Mouse (Mus musculus): Measurements from ENCODE around the gene Tmem100. TPM values are rescaled to one million over a fixed set of nuclear protein-coding genes. Genes with fewer than 3 reads are reported as not detected.

The Tmem100 gene
- total RNA-seq, 2 experiments from 2014 or later, result not detected

DNA sequence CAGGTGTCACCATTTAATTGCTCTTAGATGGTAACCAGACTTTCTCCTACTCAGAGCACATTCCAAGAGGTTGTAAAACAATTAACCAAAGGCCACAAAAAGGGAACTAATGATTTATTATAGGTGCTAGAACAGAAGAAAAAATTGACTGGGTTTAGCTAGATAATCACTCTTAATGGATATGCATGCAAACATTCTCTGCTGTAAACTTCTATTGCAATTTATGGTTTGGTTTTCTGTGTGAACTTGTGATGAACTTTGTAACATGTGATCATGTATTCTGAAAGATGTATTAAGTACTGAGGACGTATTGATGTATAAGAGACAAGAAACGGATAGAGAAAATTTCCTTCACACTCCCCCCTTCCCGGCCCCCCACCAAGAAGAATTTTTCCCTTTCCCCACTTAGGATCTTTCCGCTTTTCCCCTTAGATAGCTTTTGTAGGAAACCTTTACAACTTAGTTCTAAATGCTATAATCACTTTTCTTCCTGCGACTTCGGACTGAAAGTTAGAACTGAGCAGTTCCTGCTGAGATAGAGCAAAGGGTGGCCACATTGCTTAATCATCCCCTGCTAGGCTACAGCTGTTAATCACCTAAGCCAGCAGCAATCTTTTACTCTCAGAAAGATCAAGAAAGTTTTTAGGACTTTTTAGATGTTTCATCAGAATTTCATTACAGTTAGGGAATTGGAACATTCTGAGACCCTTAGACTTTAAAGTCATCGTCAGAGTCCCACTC lies 22.2 kb upstream of the Tmem100 start:
- no peak for ATAC-seq (replicated peaks; ENCODE audit: low FRiP score, poor library complexity, severe bottlenecking)

DNA sequence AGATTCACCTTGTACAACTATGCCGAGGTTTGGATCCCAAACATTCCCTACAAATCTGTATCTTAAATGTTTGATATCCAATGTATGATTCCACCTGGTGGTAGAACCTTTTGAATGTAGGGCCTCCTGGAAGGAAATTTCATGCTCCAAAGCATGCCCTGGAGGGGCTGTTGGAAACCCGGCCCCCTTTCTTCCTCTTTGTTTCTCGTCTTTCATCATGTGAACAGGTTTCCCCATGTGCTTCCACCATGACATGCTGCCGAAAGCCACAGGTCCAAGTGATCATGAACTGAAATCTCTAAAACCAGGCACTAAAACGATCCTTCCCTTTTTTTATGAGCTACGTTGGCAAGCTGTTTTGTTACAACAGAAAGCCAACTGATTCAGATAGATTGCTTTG lies 16.5 kb upstream of the Tmem100 start:
- no peak for ATAC-seq (replicated peaks; ENCODE audit: low FRiP score, poor library complexity, severe bottlenecking)

DNA sequence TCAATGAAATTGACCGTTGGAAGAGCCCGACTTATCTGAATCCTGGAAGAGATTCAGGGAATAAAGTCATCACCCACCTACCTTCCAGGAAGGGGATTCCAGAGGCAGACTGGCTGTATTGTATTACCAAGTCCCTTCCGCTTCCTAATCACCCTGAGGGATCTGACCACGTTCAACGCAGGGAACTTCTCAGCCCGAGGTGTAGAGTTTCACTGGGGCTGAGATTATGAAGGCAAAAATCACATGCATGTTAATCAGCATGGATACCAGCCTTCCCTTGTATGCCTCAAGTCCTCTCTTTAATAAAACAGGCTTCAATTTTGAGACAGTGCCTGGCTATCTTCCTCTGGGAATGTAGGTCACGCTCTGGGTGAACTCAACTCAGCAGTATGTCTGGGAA lies 14.9 kb upstream of the Tmem100 start:
- no peak for ATAC-seq (replicated peaks; ENCODE audit: low FRiP score, poor library complexity, severe bottlenecking)

DNA sequence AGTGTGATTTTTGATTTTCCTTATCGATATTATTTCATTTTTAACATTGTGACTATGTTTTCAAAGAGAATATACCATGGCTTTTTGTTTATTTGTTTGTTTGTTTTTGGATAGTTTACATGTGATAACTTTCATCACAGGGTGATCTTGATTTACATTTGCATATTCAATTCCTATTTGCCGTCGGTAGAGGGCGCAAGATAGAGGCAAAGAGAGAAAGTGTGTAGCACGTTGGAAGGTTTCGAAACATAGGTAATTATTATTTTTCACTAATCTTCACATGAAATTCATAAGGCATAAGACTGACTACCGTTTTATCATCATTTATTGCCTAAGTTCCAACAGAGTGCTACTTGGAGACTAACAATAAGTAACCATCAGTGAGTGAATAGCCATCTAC lies 11.0 kb upstream of the Tmem100 start:
- no peak for ATAC-seq (replicated peaks; ENCODE audit: low FRiP score, poor library complexity, severe bottlenecking)

DNA sequence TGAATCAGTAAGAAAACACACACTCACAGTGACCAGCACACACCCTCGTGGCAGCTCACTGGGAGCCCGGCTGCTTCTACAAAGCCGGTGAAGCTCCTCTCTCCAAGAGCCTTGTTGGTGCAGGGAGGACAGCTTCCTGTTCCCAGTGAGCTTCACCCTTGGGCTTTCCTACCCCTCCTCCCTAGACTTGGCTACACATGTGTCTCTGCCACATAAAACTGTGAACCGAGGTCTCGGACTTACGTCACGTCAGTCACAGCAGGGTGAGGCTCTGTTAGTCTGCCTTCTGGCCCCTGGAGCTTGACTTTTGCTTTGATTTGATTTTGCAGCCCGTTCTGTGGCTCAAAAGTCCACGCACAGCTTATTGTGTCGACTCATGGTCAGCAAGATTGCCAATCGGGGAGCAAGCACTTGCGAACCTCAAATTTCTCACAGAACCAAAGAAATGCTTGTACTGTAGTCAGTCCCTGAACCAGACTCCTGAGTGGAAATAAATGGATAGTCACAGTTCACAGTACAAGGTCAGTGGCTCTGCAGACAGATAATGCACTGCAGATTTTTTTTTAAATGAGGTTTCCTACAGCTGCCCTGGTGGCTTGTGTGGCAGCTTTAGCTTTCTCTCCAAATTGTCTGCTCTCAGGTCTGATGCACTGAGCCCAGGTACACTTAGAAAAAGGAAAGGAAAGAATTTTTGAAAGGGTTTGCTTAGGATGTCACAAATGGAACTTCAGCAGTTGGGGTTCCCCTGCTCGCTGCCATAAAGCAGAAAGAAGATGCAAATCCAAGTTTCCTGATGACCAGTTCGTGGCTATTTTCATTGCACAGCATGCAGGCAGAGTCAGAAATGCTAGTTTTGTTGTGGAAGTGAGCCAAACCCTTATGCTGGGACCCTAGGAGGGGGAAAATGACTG lies 4.0 kb upstream of the Tmem100 start:
- no peak for ATAC-seq (replicated peaks; ENCODE audit: low FRiP score, poor library complexity, severe bottlenecking)

- ATAC-seq (replicated peaks; ENCODE audit: low FRiP score, poor library complexity, severe bottlenecking), result no peak
Measured at GRCm38 (mm10) chr11:90026802-90027174, 3.4 kb upstream of the Tmem100 start.

GRCm38 (mm10) chr11:90027216-90027615 lies 2.9 kb upstream of the Tmem100 start:
- no peak for ATAC-seq (replicated peaks; ENCODE audit: low FRiP score, poor library complexity, severe bottlenecking)

DNA sequence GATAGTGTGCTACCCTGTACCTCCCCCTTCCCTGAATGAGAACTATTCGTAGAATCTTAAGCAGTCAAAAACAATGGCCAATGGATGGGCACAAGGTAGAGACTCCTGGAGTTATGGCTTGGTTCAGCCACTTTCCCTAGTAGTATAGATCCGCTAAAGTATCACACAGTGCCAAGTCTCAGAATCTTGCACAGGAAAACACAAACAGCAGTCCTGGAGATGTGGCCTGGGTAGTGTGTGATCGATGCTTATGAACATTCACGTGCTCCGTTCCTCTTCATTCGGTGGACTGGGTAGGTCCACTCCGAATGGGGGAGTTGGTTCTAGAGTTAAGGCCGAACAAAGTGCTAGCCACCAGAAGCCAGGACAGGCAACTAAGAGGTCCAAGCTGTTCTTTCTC lies 1.4 kb upstream of the Tmem100 start:
- ATAC-seq (replicated peaks; ENCODE audit: low FRiP score, poor library complexity, severe bottlenecking), result no peak

DNA sequence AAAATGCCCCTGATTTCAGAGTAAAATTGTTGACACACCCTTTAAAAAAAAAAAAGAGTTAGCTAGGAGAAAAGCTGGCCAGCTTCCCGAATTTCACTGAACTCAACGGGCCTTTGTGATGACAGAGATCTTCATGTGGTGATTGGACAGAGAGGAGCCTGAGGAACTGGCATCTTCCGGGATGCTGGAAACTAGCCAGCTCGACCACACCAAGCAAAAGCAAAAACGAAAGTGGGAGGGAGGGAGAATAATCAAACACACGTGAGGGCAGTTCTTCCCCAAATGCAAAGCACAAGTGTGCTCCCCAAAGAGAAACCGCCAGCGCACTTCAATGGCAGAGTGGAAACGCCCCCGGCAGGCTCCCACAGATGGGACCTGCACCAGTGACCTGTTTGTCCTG lies 794 bp upstream of the Tmem100 start:
- ATAC-seq (replicated peaks; ENCODE audit: low FRiP score, poor library complexity, severe bottlenecking), result no peak

DNA sequence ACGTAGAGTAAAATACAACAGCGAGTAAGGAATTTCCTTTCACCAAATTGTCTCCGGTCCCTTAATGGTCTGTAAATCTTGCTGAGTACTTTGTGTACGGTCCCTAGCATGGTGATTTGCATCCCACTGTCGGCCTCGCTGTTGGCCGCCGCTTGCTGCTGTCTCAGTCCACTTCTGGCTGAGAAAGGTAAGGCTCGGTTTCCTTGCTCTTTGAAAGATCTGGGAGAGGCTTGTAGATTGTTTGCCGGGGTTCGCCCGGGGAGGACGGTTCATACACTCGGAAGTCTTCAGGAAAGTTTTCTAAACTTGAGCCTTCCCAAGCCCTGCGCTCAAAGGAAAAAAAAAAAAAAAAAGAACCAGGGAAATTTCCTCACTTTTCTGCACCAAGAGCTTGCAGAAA lies 409 bp downstream of the Tmem100 start:
- no peak for ATAC-seq (replicated peaks; ENCODE audit: low FRiP score, poor library complexity, severe bottlenecking)

DNA sequence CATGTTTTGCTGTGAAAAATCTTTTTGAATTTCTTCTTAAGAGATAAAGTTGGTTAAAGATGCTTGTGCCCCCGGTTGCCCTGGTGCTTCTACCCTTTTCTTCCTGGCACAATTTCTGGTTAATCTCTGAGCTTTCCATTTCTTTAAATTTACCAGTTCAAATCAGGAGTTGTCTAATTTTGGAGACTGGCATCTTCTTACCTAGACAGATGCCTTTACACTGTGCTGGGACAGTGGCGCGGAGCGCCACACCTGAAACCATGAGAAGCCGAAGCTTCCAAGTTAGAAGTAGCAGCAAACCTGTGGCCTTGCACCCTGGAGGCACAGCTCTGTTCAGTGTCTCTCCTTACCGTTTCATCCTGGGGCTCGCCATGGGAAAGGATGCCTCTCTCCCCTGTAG lies 928 bp downstream of the Tmem100 start:
- no peak for ATAC-seq (replicated peaks; ENCODE audit: low FRiP score, poor library complexity, severe bottlenecking)

GRCm38 (mm10) chr11:90032807-90033206 lies 2.7 kb downstream of the Tmem100 start:
- ATAC-seq (replicated peaks; ENCODE audit: low FRiP score, poor library complexity, severe bottlenecking), result no peak

DNA sequence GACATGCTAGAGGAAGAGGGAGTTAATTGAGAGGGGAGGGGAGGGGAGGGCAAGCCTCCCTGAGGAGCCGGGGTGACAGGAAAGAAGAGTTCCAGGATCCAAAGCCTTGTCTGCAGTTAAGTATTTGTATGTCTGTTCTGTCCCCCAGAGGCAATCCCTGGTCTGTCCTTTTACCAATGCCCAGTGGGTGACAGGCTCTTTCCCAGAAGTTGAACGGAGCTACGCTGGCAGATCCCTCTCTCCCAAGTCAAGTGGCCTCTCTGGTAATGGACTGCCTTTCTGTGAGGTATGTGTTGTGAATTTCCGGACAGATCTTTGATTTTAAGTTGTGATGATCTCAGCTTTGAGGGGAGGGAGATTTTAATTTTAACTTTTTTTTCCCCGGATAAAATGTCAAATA lies 3.3 kb downstream of the Tmem100 start:
- no peak for ATAC-seq (replicated peaks; ENCODE audit: low FRiP score, poor library complexity, severe bottlenecking)

GRCm38 (mm10) chr11:90034646-90035045 lies 4.5 kb downstream of the Tmem100 start:
- ATAC-seq (replicated peaks; ENCODE audit: low FRiP score, poor library complexity, severe bottlenecking), result no peak

- no peak for ATAC-seq (replicated peaks; ENCODE audit: low FRiP score, poor library complexity, severe bottlenecking)
Measured at GRCm38 (mm10) chr11:90035532-90035931, 5.4 kb downstream of the Tmem100 start.

GRCm38 (mm10) chr11:90036416-90036815 lies 6.3 kb downstream of the Tmem100 start:
- ATAC-seq (replicated peaks; ENCODE audit: low FRiP score, poor library complexity, severe bottlenecking), result no peak

DNA sequence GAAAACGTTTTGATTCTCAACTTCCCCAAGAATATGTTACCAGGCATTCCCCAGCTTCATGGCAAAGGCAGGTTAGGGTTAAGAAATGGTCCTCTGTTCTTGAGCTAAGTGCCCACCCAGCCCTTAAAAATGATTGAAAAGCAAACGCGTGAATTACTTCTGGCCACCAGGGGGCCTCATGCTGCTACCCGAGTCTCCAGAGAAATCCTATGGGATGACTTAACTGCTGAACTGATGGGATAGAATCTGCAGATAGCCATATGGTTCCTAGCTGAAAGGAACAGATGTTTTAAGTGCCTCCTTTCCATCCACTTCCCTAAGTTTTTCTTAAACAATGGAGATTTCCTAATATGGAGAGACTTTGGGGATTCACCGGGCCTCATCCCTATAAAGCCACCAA lies 7.9 kb downstream of the Tmem100 start:
- ATAC-seq (replicated peaks; ENCODE audit: low FRiP score, poor library complexity, severe bottlenecking), result no peak

- no peak for ATAC-seq (replicated peaks; ENCODE audit: low FRiP score, poor library complexity, severe bottlenecking)
Measured at GRCm38 (mm10) chr11:90044459-90044858, 14.3 kb downstream of the Tmem100 start.

- ATAC-seq (replicated peaks; ENCODE audit: low FRiP score, poor library complexity, severe bottlenecking), result no peak
Measured at GRCm38 (mm10) chr11:90046211-90046610, 16.1 kb downstream of the Tmem100 start.

DNA sequence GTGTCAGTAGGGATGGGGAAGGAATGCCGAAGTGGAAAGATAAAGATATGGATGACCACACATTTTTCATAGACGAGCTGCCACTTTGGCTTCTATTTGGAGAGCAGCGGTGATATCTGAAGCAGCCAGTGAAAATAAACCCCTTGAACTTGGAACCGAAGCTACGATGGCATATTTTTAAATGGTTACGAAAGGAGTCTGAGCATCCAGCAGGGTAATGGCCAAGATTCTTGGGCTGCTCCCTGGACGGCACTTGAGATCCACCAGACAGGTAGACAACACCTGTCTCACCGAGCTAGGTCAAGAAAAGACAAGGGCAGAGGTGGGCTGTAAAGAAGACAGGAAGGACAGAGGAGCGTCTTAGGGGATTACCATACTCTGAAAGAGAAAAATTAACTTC lies 17.1 kb downstream of the Tmem100 start:
- ATAC-seq (replicated peaks; ENCODE audit: low FRiP score, poor library complexity, severe bottlenecking), result no peak

DNA sequence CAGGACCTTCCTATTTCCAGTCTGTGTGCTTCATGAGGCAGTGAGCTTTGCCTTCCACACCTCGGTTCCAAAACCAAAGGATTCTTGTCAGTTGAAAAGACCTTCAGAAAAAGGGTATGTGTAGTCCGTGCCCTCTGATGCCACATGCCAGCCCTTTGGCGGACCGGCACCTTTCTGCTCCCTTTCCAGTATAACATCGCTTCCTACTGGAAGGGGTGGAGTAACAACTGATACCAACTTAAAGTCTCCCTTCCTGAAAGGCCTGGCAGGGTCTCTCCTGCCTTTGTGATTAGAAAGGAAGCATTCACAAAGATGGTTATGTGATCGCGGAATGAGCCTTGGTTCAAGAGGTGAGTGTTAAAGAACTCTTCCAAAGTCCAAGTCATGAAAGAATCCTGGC lies 19.9 kb downstream of the Tmem100 start:
- no peak for ATAC-seq (replicated peaks; ENCODE audit: low FRiP score, poor library complexity, severe bottlenecking)
